Mouse (Mus musculus): Measurements from ENCODE around the gene Galnt2.

Galnt2 gene

GRCm38 (mm10) chr8:124234496-124234895 lies 3.3 kb downstream of the Galnt2 start:
- in situ Hi-C loops (cut with MboI), result no loop called here

- in situ Hi-C loops (cut with MboI), result no loop called here
These were observed 4.3 kb downstream of the Galnt2 start for GRCm38 (mm10) chr8:124235536-124235935.

GRCm38 (mm10) chr8:124239350-124239749 lies 8.2 kb downstream of the Galnt2 start:
- in situ Hi-C loops (cut with MboI), result no loop called here

- in situ Hi-C loops (cut with MboI), result no loop called here
These were observed 9.7 kb downstream of the Galnt2 start for GRCm38 (mm10) chr8:124240932-124241331.

GRCm38 (mm10) chr8:124242208-124242607 lies 11.0 kb downstream of the Galnt2 start:
- in situ Hi-C loops (cut with MboI), result no loop called here

- in situ Hi-C loops (cut with MboI), result no loop called here
These were observed 11.7 kb downstream of the Galnt2 start for GRCm38 (mm10) chr8:124242913-124243312.

DNA sequence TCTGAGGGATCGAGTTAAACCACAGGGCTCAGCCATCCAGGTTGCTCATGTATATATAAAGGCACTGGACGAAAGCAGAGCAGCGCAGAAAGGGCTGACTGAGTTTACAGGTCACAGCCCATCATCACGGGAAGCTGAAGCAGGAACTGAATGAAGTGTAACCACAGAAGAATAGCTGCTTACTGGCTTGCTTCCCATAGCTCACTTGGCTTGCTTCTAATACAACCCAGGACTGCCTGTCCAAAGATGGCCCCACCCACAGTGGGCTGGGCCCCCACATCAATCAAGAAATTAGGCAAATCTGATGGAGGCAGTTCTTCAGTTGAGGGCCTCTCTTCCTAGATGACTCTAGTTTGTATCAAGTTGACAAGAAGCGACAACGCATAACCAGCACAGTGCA lies 16.4 kb downstream of the Galnt2 start:
- in situ Hi-C loops (cut with MboI), result no loop called here

DNA sequence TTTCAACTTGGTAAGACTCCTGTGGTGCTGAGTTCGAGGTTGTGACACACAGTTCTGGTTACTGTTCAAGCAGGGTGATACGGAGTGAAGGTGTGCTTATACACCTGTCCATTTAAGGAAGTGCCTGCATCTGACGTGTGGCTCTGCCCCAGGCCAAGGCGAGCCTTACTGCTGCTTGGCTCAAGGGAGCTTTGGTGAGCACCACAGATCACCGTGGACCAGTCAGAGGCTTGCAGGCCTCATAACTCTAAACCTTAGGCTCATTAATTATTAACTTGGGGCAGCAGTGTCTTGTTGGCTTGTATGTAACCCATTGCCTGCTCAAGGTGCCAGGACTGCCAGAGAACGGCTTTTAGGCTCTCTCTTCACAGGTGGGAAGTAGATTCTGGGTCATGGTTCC lies 17.5 kb downstream of the Galnt2 start:
- in situ Hi-C loops (cut with MboI), result no loop called here

GRCm38 (mm10) chr8:124250255-124250654 lies 19.1 kb downstream of the Galnt2 start:
- in situ Hi-C loops (cut with MboI), result no loop called here

- in situ Hi-C loops (cut with MboI), result no loop called here
These were observed 19.6 kb downstream of the Galnt2 start for GRCm38 (mm10) chr8:124250785-124251184.

- in situ Hi-C loops (cut with MboI), result no loop called here
These were observed 21.4 kb downstream of the Galnt2 start for GRCm38 (mm10) chr8:124252533-124252950.

- in situ Hi-C loops (cut with MboI), result no loop called here
These were observed 22.7 kb downstream of the Galnt2 start for GRCm38 (mm10) chr8:124253939-124254338.

DNA sequence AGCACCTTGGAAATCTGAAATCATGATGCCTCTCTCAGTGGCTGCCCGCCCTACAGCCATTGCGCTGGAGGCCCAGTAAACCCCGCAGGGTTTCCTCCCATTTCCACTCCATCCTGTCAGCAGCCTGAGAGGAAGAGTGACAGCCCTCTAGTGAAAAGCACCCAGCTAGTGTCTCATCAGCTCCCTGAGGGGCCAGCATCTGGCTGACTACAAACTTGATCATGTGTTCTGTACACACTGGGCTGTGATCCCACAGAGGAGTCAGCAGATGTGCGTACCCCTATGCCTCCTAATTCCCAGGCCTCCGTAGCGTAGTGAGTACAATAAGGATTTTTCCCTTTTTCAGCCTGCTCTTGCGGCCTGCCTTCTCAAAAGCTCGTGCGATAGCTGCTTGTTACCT lies 25.6 kb downstream of the Galnt2 start:
- in situ Hi-C loops (cut with MboI), result no loop called here

GRCm38 (mm10) chr8:124257363-124257762 lies 26.2 kb downstream of the Galnt2 start:
- in situ Hi-C loops (cut with MboI), result no loop called here

GRCm38 (mm10) chr8:124259146-124259545 lies 28.0 kb downstream of the Galnt2 start:
- in situ Hi-C loops (cut with MboI), result no loop called here

DNA sequence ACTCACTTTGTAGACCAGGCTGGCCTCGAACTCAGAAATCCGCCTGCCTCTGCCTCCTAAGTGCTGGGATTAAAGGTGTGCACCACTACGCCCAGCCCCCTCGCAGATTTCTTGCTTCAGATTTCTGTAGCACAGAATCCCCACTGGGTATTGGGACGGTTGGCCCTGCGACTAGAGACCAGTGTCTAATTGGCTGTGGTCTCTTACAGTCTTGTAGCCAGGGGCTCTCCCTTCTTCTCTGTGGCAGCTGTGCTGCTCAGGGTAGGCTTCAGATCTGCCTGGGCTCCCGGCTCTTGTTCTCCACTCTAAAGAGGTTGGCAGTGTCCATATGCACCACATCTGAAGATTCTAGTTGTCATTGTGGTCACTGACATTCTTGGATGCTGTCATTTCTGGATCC lies 28.7 kb downstream of the Galnt2 start:
- in situ Hi-C loops (cut with MboI), result no loop called here

GRCm38 (mm10) chr8:124260371-124260770 lies 29.2 kb downstream of the Galnt2 start:
- in situ Hi-C loops (cut with MboI), result no loop called here

DNA sequence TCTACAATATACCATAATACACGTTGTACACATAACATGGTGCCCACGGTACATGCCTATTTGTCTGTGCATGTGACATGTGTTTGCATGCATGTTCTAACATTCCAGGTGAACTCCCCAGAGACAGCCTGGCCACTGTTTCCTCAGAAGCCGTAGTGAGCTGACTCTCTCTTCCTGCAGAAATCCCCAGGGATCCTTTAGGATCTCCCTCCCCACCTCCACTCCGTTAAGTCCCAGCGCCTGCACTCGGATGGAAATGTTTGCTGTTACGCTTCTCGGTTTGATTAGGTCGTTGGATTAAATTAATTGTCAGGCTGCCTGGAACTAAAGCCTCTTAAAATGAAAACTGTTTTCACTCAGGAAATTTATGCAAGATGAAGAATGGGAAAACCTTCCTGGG lies 31.9 kb downstream of the Galnt2 start:
- in situ Hi-C loops (cut with MboI), result no loop called here

DNA sequence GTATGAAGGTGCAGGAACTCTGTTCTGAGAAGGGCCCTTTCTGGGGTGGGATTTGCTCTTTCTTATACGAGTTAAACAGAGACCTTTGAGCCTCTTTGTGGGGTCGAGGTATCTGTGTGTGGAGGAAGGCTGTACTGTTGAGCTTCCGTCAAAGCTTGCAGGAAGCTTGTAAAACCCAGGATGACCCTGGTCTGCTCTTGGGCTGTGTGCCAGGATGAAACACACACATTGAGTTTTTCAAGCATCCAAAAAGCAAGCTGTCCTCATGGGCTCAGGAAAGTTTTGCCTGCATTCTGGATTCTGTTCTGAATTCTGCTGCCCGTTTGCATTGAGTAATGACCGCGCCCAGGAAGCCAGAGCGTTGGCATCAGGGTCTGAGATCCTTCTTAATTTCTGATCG lies 32.8 kb downstream of the Galnt2 start:
- in situ Hi-C loops (cut with MboI), result no loop called here

- in situ Hi-C loops (cut with MboI), result no loop called here
These were observed 33.5 kb downstream of the Galnt2 start for GRCm38 (mm10) chr8:124264671-124265070.

DNA sequence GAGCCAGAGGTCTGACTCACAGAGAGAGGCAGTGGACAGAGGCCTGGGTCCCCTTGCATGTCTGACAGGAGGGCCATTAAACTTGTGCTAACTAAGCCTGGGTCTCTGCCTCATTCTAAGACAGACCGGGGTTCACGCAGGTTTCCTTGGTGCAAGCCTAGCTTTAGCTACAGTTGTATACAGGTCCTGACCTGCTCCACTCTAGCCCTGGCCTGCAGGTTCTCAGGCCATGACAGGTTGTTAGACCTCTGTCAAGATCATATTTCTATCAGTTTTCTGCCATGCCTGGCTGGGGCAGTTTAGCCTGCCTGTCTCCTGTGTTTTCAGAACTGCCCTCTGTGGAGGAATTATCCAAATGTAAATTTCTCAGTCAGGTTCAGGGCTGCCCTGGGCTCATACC lies 33.9 kb downstream of the Galnt2 start:
- in situ Hi-C loops (cut with MboI), result no loop called here

DNA sequence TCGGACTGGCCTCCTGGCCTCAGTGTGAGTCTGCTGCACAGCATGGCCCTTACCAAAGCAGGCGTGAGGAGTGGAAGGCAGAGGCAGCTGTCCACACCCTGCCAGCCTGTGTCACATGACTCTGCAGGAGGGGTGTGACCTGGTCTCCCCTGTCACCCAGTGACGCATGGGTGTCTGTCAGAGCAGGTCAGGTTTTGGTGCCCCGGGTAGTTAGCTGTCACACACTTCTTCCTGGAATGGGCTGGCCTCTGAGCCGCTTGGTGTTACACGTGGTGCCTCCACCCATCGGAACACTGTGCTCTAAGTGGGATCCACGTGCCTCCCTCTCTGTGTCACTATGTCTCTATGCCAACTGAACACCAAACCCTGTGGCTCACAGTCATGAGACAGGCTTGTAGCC lies 34.6 kb downstream of the Galnt2 start:
- in situ Hi-C loops (cut with MboI), result no loop called here

- in situ Hi-C loops (cut with MboI), result no loop called here
These were observed 36.0 kb downstream of the Galnt2 start for GRCm38 (mm10) chr8:124267206-124267605.

DNA sequence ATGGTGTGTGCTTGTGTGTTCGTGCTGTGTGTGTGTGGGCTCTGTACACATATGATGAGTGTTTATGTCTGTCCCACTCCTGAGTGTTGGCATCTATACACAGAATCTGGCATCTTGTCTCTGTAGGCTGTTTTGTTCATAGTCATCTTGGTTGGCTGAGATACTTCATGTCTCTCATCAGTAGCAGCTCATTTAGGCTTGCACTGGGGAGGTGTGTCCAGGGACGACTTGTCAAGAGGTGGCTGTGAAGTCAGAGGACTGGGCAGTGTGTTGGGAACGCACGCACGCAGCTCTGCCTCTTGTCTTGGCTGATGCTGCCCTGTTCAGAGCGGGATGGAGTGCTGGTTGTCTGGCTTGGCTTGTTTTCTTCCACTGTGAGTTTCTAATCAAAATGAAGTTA lies 39.3 kb downstream of the Galnt2 start:
- in situ Hi-C loops (cut with MboI), result no loop called here

DNA sequence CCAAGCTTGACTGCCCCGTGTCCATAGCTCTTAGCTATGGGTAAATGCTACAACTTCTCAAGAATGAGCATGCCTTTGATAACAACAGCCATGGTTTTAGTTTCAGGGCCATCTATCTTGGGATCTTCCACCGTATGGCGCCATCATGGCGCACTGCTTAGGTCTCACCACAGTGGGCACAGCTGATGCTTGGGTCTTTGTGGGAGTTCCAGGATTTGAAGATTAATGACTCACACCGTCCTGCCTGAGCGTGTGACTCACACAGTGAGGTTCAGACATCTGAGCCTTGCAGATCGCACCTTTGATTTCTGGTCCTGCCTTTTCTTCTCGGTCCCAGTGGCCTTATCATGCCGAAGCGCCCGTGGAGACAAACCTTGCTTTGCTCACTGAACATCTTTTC lies 39.7 kb downstream of the Galnt2 start:
- in situ Hi-C loops (cut with MboI), result no loop called here
